Mouse (Mus musculus): ENCODE measurements at regions not wholly inside any gene's neighbourhood (a gene's known extent, or its start where the extent isn't known, plus 50 kb on each side); places are given as distances from the start of the nearest gene placed in this dataset.
A peak's percentile ranks its signal among the peaks of the same experiment; 100 is the strongest.

GRCm38 (mm10) chr17:14610791-14611522, 83.1 kb downstream of the Thbs2 start:
- intact Hi-C loops (cut with DNase I), result no loop called here
- DNase-seq (ENCODE audit: low spot score in 2 of 2), result no peak

DNA sequence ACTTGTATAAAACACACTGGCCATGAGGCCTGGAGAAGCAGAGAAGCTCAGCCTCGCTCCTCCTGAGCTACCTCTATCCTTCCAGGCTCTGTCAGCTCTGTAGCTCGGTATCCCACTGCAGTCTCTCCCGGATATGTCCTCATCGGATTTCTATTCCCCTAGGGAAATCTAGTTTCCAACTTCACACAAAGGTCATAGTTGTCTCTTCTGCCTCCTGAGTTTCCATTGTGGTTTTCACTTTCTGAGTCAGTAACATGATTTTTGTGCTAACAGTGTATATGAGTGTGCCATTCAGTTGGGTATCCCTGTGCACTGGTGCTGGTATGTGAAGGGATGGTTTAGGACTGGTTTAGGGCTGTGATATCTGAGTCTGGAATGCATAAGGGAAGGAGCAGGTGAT, 85.2 kb downstream of the Thbs2 start:
- intact Hi-C loops (cut with DNase I), result no loop called here
- DNase-seq (ENCODE audit: low spot score in 2 of 2), result no peak

DNA sequence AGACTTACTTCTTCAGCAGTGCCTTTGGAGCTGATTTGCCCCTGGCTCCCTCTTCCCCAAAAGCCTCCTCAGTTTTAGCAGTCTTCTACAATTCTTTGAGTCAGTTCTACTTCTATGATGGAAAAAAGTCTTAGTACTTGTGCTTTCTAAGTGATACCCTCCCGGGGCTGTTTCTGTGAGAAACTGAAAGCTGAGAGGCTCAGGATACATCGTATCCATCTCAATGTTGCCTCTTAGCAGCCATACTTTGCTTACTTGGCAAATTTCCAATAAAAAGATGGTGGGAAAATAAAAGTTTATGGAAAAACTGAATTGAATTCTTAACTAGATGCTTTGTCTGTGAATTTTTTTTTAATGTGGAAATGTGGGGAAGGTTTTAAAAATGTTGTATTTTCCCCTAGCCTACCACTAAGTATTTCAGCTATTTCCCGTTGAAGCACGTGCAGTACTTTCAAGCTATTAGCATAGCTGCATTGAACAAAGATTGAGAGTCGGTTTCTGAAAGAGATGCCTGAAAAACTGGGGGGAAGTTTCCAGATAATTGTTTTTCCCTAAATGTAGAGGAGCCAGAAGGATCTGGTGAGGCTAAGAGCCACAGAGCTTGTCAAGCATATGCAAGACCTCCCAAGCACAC, 87.6 kb downstream of the Thbs2 start:
- intact Hi-C loops (cut with DNase I), result no loop called here
- no peak for DNase-seq (ENCODE audit: low spot score in 2 of 2)

- intact Hi-C loops (cut with DNase I), result no loop called here
- DNase-seq (ENCODE audit: low spot score in 2 of 2), result no peak
Observed at GRCm38 (mm10) chr17:14599681-14600080, 94.4 kb downstream of the Thbs2 start.

GRCm38 (mm10) chr17:14596470-14596869, 97.6 kb downstream of the Thbs2 start:
- DNase-seq (ENCODE audit: low spot score in 2 of 2), result peak in 1 of 2 experiments; percentile 13
- intact Hi-C loops (cut with DNase I), result no loop called here

DNA sequence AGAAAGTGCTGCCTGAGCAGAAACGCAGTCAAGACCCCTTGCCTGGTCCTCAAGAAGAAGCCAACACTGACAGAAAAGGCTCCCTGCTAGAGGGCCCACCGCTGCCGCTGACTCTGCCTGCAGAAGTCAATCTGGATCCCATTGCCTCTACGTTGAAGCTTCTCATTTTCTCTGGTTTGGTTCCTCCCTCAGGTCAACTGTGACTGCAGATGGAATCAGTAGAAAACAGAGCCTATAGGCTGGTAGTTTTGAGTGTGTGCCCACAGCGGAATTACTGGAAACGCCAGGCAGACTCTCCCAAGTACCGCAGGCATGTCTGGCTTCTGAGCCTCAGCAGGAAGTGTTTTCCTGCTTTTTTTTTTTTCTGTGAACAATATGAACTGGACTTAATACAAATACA, 98.5 kb downstream of the Thbs2 start:
- DNase-seq (ENCODE audit: low spot score in 2 of 2), result no peak
- intact Hi-C loops (cut with DNase I), result no loop called here

DNA sequence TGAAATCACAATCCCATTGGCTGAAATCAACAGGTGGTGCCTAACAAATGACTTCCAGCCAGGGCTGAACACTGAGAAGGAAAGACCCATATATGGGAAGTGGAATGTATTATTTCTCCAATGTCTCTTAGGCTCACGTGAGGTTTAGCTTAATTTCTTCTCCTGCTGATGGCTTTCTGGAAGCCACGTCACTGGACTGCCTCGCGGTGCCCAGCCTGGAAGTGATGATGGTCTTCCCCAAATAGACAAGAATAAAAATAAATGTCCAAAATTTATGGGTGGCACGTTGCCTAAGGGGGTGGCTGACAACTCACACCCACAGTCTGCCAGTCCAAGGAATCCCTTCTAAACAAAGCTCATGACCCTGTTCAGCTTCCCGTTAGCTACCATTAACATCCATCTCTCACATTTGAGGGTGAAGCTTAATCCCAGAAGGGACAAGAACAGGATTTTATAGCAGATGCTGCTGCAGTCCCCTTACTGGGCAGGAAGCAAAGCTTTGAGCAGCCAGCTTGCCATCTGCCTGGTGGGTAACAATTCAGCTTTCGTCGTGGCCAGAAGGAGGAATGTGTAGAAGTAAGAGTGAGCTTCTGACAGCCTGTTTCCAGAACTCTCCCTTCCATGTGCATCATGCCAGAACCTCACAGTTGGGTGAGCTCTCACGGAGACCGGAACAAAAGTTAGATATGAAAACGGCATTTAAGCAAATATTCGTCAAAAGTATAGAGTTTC, 105.8 kb downstream of the Thbs2 start:
- peak; percentile 32 to 47 for DNase-seq (ENCODE audit: low spot score in 2 of 2)
- intact Hi-C loops (cut with DNase I), result no loop called here

DNA sequence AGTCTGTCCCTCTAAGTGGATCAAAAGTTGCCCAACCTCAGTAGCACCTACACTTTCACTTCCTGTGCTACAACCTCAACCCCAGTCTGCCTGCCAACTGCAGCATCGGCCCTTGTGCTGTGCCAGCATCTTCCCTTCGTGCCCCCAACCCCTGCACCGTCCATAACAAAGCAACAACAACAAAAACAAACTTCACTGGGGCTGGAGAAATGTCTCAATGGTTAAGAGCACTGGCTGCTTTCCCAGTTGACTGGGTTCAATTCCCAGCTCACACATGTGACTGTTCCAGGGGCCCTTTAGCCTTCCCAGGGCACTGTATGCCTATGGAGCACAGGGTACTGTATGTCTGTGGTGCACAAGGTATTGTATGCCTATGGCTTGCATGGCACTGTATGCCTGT, 114.4 kb downstream of the Thbs2 start:
- intact Hi-C loops (cut with DNase I), result no loop called here
- DNase-seq (ENCODE audit: low spot score in 2 of 2), result no peak

GRCm38 (mm10) chr17:14578721-14579120, 115.3 kb downstream of the Thbs2 start:
- no peak for DNase-seq (ENCODE audit: low spot score in 2 of 2)
- intact Hi-C loops (cut with DNase I), result no loop called here

DNA sequence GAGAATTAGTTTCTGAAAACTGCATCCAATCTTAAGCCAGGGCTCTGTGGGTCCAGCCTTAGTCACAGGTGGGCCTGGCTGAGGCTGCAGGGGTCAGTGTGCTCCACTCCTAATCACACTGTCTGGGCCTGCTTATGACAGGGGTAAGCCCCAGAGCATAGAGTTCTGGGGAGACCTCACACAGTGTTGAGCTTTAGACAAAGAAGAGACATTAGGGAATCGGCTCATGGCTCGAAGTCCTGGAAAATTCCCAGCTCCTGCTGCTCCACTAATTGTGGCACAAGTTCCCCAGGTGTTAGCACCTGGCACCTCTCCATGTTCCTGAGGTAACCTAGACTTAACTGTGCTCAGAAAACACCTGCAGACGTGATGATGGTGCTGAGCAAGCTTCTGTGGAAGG, 115.8 kb downstream of the Thbs2 start:
- intact Hi-C loops (cut with DNase I), result no loop called here
- DNase-seq (ENCODE audit: low spot score in 2 of 2), result no peak

GRCm38 (mm10) chr17:14576159-14576558, 117.9 kb downstream of the Thbs2 start:
- intact Hi-C loops (cut with DNase I), result no loop called here
- DNase-seq (ENCODE audit: low spot score in 2 of 2), result no peak

GRCm38 (mm10) chr17:14571143-14571542, 122.9 kb downstream of the Thbs2 start:
- no peak for DNase-seq (ENCODE audit: low spot score in 2 of 2)
- intact Hi-C loops (cut with DNase I), result no loop called here

GRCm38 (mm10) chr17:14570266-14570775, 123.7 kb downstream of the Thbs2 start:
- intact Hi-C loops (cut with DNase I), result no loop called here
- DNase-seq (ENCODE audit: low spot score in 2 of 2), result no peak

- no peak for DNase-seq (ENCODE audit: low spot score in 2 of 2)
- intact Hi-C loops (cut with DNase I), result no loop called here
Observed at GRCm38 (mm10) chr17:14562191-14562590, 131.8 kb downstream of the Thbs2 start.

- DNase-seq (ENCODE audit: low spot score in 2 of 2), result no peak
- intact Hi-C loops (cut with DNase I), result no loop called here
Observed at GRCm38 (mm10) chr17:14557214-14557613, 136.8 kb downstream of the Thbs2 start.

- intact Hi-C loops (cut with DNase I), result no loop called here
- DNase-seq (ENCODE audit: low spot score in 2 of 2), result no peak
Observed at GRCm38 (mm10) chr17:14553195-14553594, 140.8 kb downstream of the Thbs2 start.

DNA sequence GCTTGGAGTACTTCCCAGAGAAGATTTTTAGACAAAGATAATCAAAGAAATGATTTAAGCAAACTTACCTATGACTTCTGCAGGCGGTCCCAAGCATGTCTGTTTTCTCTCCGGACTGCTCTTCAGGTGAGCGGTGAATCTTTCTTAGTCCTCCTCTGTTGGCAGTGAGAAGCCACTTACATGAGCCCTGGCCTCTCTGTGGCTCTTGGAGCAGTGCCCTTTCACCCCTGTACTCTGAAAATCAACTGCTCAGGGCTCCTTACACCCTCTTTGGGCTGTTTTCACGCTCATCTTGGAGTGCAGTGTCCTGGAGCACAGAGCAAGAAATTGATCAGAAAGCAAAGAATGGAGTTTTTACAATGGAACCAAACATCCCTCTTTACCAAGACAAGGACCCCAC, 142.0 kb downstream of the Thbs2 start:
- intact Hi-C loops (cut with DNase I), result no loop called here
- DNase-seq (ENCODE audit: low spot score in 2 of 2), result no peak

- intact Hi-C loops (cut with DNase I), result no loop called here
- no peak for DNase-seq (ENCODE audit: low spot score in 2 of 2)
Observed at GRCm38 (mm10) chr17:14551610-14552009, 142.4 kb downstream of the Thbs2 start.

GRCm38 (mm10) chr17:14545822-14546473, 148.1 kb downstream of the Thbs2 start:
- DNase-seq (ENCODE audit: low spot score in 2 of 2), result peak; percentile 79 to 89
- intact Hi-C loops (cut with DNase I), result loop anchor here (2.0 kb wide), 1 partner anchor 359 kb away; no protein-coding TSS in a partner anchor
